Mouse (Mus musculus): ENCODE results near the gene Etl4. TPM values are rescaled to one million over a fixed set of nuclear protein-coding genes. Genes with fewer than 3 reads are reported as not detected.

Etl4 gene
- polyA plus RNA-seq, 1 experiment, result 45.6 TPM

GRCm38 (mm10) chr2:20559723-20560122 is 650.1 kb downstream of the Etl4 start:
- Histone ChIP-seq H3K4me3 (replicated peaks; ENCODE audit: extremely low read depth, low read depth, low read length) (no peak overlapping the region), H3K4me1 (ENCODE audit: control insufficient read depth, insufficient read depth, low read length) (peaks cover 11% of the 10 kb centered on the region; the same call in 1 of the 2 replicates)
- no peak for DNase-seq
- TF ChIP-seq CTCF (IDR thresholded peaks at IDR 0.05; ENCODE audit: insufficient read depth, low read length) (no peak), POLR2A (IDR thresholded peaks at IDR 0.05; ENCODE audit: borderline replicate concordance, extremely low read depth, low read depth, low read length) (no peak)
- 19% methylated on average over 2 of the region's 2 CpGs for WGBS

GRCm38 (mm10) chr2:20560581-20560980 is 651.0 kb downstream of the Etl4 start:
- WGBS, result 90% methylated on average over 9 of the region's 9 CpGs
- TF ChIP-seq CTCF (IDR thresholded peaks at IDR 0.05; ENCODE audit: insufficient read depth, low read length), result no peak
- no peak for TF ChIP-seq POLR2A (IDR thresholded peaks at IDR 0.05; ENCODE audit: borderline replicate concordance, extremely low read depth, low read depth, low read length)
- H3K4me1 ChIP-seq (ENCODE audit: control insufficient read depth, insufficient read depth, low read length), result peaks cover 11% of the 10 kb centered on the region; the same call in 1 of the 2 replicates
- H3K4me3 ChIP-seq (replicated peaks; ENCODE audit: extremely low read depth, low read depth, low read length), result no peak overlapping the region
- DNase-seq, result no peak

GRCm38 (mm10) chr2:20563036-20563435 is 653.5 kb downstream of the Etl4 start:
- Histone ChIP-seq H3K4me3 (replicated peaks; ENCODE audit: extremely low read depth, low read depth, low read length) (no peak overlapping the region), H3K4me1 (ENCODE audit: control insufficient read depth, insufficient read depth, low read length) (peaks cover 11% of the 10 kb centered on the region; the same call in 1 of the 2 replicates)
- WGBS, result 46% methylated on average over 6 of the region's 6 CpGs
- TF ChIP-seq POLR2A (IDR thresholded peaks at IDR 0.05; ENCODE audit: borderline replicate concordance, extremely low read depth, low read depth, low read length), result no peak
- no peak for TF ChIP-seq CTCF (IDR thresholded peaks at IDR 0.05; ENCODE audit: insufficient read depth, low read length)
- no peak for DNase-seq

- 35% methylated on average over 1 of the region's 1 CpGs for WGBS
- no peak overlapping the region for H3K4me3 ChIP-seq (replicated peaks; ENCODE audit: extremely low read depth, low read depth, low read length)
- DNase-seq, result no peak
- TF ChIP-seq CTCF (IDR thresholded peaks at IDR 0.05; ENCODE audit: insufficient read depth, low read length), result no peak
- no peak for TF ChIP-seq POLR2A (IDR thresholded peaks at IDR 0.05; ENCODE audit: borderline replicate concordance, extremely low read depth, low read depth, low read length)
- H3K4me1 ChIP-seq (ENCODE audit: control insufficient read depth, insufficient read depth, low read length), result peaks cover 2% of the 10 kb centered on the region; the same call in 1 of the 2 replicates
These were observed 658.9 kb downstream of the Etl4 start for GRCm38 (mm10) chr2:20568456-20568855.

GRCm38 (mm10) chr2:20571940-20572339 is 662.4 kb downstream of the Etl4 start:
- Histone ChIP-seq H3K4me1 (ENCODE audit: control insufficient read depth, insufficient read depth, low read length) (peaks cover 2% of the 10 kb centered on the region; the same call in 1 of the 2 replicates), H3K4me3 (replicated peaks; ENCODE audit: extremely low read depth, low read depth, low read length) (no peak overlapping the region)
- WGBS, result 65% methylated on average over 1 of the region's 1 CpGs
- TF ChIP-seq POLR2A (IDR thresholded peaks at IDR 0.05; ENCODE audit: borderline replicate concordance, extremely low read depth, low read depth, low read length), result no peak
- TF ChIP-seq CTCF (IDR thresholded peaks at IDR 0.05; ENCODE audit: insufficient read depth, low read length), result no peak
- DNase-seq, result no peak

- WGBS, result 63% methylated on average over 3 of the region's 3 CpGs
- Histone ChIP-seq H3K4me3 (replicated peaks; ENCODE audit: extremely low read depth, low read depth, low read length) (no peak overlapping the region), H3K4me1 (ENCODE audit: control insufficient read depth, insufficient read depth, low read length) (no peaks in the 10 kb centered on the region; the same call in 1 of the 2 replicates)
- no peak for DNase-seq
- TF ChIP-seq POLR2A (IDR thresholded peaks at IDR 0.05; ENCODE audit: borderline replicate concordance, extremely low read depth, low read depth, low read length) (no peak), CTCF (IDR thresholded peaks at IDR 0.05; ENCODE audit: insufficient read depth, low read length) (no peak)
These were observed 670.8 kb downstream of the Etl4 start for GRCm38 (mm10) chr2:20580331-20580730.

- DNase-seq, result no peak
- H3K4me3 ChIP-seq (replicated peaks; ENCODE audit: extremely low read depth, low read depth, low read length), result no peak overlapping the region
- no peak for TF ChIP-seq CTCF (IDR thresholded peaks at IDR 0.05; ENCODE audit: insufficient read depth, low read length)
- no peak for TF ChIP-seq POLR2A (IDR thresholded peaks at IDR 0.05; ENCODE audit: borderline replicate concordance, extremely low read depth, low read depth, low read length)
- no peaks in the 10 kb centered on the region; the same call in 1 of the 2 replicates for H3K4me1 ChIP-seq (ENCODE audit: control insufficient read depth, insufficient read depth, low read length)
These were observed 673.5 kb downstream of the Etl4 start for GRCm38 (mm10) chr2:20583032-20583431.

GRCm38 (mm10) chr2:20583562-20584153 is 674.1 kb downstream of the Etl4 start:
- DNase-seq, result no peak
- TF ChIP-seq POLR2A (IDR thresholded peaks at IDR 0.05; ENCODE audit: borderline replicate concordance, extremely low read depth, low read depth, low read length), result no peak
- TF ChIP-seq CTCF (IDR thresholded peaks at IDR 0.05; ENCODE audit: insufficient read depth, low read length), result no peak
- WGBS, result 74% methylated on average over 6 of the region's 6 CpGs
- no peak overlapping the region for H3K4me3 ChIP-seq (replicated peaks; ENCODE audit: extremely low read depth, low read depth, low read length)
- H3K4me1 ChIP-seq (ENCODE audit: control insufficient read depth, insufficient read depth, low read length), result peaks cover under 1% of the 10 kb centered on the region; the same call in 1 of the 2 replicates

- WGBS, result 86% methylated on average over 2 of the region's 2 CpGs
- no peak for DNase-seq
- H3K4me1 ChIP-seq (ENCODE audit: control insufficient read depth, insufficient read depth, low read length), result peaks cover 4% of the 10 kb centered on the region; the same call in 1 of the 2 replicates
- TF ChIP-seq CTCF (IDR thresholded peaks at IDR 0.05; ENCODE audit: insufficient read depth, low read length), result no peak
- no peak for TF ChIP-seq POLR2A (IDR thresholded peaks at IDR 0.05; ENCODE audit: borderline replicate concordance, extremely low read depth, low read depth, low read length)
- no peak overlapping the region for H3K4me3 ChIP-seq (replicated peaks; ENCODE audit: extremely low read depth, low read depth, low read length)
These were observed 678.3 kb downstream of the Etl4 start for GRCm38 (mm10) chr2:20587913-20588312.

- TF ChIP-seq CTCF (IDR thresholded peaks at IDR 0.05; ENCODE audit: insufficient read depth, low read length), result no peak
- no peak for TF ChIP-seq POLR2A (IDR thresholded peaks at IDR 0.05; ENCODE audit: borderline replicate concordance, extremely low read depth, low read depth, low read length)
- peaks cover 6% of the 10 kb centered on the region; the same call in 1 of the 2 replicates for H3K4me1 ChIP-seq (ENCODE audit: control insufficient read depth, insufficient read depth, low read length)
- no peak overlapping the region for H3K4me3 ChIP-seq (replicated peaks; ENCODE audit: extremely low read depth, low read depth, low read length)
- no peak for DNase-seq
These were observed 679.1 kb downstream of the Etl4 start for GRCm38 (mm10) chr2:20588631-20589030.

All from lung, adult 2 months (tissue).